Mouse (Mus musculus) megakaryocyte, embryonic 14.5 days (primary cell): ENCODE measurements around the gene Cobll1. TPM values are rescaled to one million over a fixed set of nuclear protein-coding genes. Genes with fewer than 3 reads are reported as not detected.

Source experiments
- H3K27me3 ChIP-seq: replicated peaks from 2 replicates; pipeline ENCODE3; 2012; ENCODE audit warnings: inconsistent platforms
- H3K36me3 ChIP-seq: replicated peaks from 2 replicates; pipeline ENCODE3; 2012; ENCODE audit warnings: low read length, inconsistent platforms, mixed read lengths
- H3K4me1 ChIP-seq: 2 replicates; pipeline ENCODE4 v1.6.1; 2012; ENCODE audit warnings: inconsistent platforms
- H3K4me3 ChIP-seq: replicated peaks from 2 replicates; pipeline ENCODE3; 2012; ENCODE audit warnings: moderate library complexity, mild to moderate bottlenecking, inconsistent platforms
- H3K9me3 ChIP-seq: 2 replicates; pipeline ENCODE4 v1.6.1; 2012; ENCODE audit warnings: inconsistent platforms
- FLI1 ChIP-seq: IDR thresholded peaks from 2 replicates; pipeline ENCODE4 v1.6.1; 2012; ENCODE audit warnings: low read length, inconsistent platforms, mixed read lengths
- GATA1 ChIP-seq: IDR thresholded peaks from 3 replicates; pipeline ENCODE4 v1.6.1; 2012; ENCODE audit warnings: mixed read lengths, low read length, inconsistent platforms, borderline replicate concordance
- polyA plus RNA-seq: library from polyadenylated mRNA; stranded (reverse); fragments of >175 nt; gene quantifications from 2 replicates; pipeline ENCODE4 v1.2.3, GENCODE M21; 2012; ENCODE audit warnings: low replicate concordance; ENCODE audit not compliant: insufficient read depth

The Cobll1 gene
- polyA plus RNA-seq, 1 experiment: not detected

DNA sequence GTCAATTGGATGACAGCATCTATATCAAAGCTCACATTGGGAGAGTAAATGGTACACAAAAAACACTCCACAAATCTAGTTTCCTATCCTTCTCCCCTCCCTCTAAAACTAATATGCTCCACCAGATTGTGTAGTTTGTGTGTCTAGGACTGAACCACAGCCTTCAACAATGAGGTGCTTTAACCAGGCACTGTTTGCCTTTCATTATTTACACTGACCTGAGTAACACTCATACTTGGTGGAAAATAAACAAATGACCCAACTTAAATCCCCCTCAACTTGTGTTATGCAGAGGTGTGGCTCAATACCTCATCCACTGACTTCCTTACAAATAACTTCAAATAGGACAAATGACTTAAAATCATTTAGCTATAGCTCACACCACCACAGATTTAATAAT, 155.8 kb downstream of the Cobll1 start:
- Histone ChIP-seq H3K27me3 (no peaks in the 10 kb centered on the region), H3K36me3 (no peaks in the 10 kb centered on the region), H3K9me3 (no peaks in the 10 kb centered on the region; the same call in 1 of the 2 replicates), H3K4me1 (no peaks in the 10 kb centered on the region), H3K4me3 (no peak overlapping the region)
- TF ChIP-seq GATA1: no peak

DNA sequence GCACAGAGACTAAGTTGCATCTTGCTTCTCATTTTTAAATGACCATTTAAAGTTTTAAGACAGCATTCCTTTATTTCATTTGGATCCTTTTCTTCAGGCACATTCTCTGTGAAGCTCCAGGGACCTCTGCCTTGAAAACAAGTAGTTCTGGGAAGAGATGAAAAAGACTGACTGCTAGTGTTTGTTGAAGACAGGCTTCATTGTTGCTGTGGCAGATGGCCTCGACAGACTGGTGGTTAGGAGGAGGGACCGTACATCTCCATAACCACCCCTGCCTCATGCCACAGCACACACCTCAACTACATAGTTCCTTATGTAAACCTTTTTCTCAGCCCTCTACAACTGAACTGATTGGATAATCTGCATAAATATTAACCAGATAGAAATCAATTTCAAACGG, 161.7 kb downstream of the Cobll1 start:
- H3K36me3 ChIP-seq: no peaks in the 10 kb centered on the region
- H3K27me3 ChIP-seq: no peaks in the 10 kb centered on the region
- no peaks in the 10 kb centered on the region for H3K4me1 ChIP-seq
- H3K4me3 ChIP-seq: no peak overlapping the region
- TF ChIP-seq FLI1 (no peak), GATA1 (no peak)
- no peaks in the 10 kb centered on the region for H3K9me3 ChIP-seq

DNA sequence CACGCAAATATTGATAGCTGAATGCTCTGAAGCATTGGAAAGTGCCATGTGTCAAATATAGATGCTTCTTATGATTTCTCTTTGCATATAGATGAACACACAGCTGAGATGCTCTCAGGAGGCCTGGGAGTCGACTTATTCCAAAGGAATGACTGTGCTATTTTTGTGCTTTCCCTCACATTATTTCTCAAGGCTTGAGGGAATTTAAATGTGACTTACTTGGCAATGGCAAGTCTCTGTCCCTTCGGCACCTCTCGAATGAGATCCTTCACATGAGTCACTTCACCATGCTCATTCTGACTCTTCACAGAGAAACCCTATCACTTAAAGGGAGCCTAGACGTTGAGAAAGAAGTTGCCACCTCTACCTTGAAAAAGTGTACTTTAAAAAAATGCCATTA, 163.4 kb downstream of the Cobll1 start:
- Histone ChIP-seq H3K36me3 (no peaks in the 10 kb centered on the region), H3K4me3 (no peak overlapping the region), H3K27me3 (no peaks in the 10 kb centered on the region), H3K9me3 (no peaks in the 10 kb centered on the region), H3K4me1 (no peaks in the 10 kb centered on the region)
- TF ChIP-seq GATA1 (no peak), FLI1 (no peak)

DNA sequence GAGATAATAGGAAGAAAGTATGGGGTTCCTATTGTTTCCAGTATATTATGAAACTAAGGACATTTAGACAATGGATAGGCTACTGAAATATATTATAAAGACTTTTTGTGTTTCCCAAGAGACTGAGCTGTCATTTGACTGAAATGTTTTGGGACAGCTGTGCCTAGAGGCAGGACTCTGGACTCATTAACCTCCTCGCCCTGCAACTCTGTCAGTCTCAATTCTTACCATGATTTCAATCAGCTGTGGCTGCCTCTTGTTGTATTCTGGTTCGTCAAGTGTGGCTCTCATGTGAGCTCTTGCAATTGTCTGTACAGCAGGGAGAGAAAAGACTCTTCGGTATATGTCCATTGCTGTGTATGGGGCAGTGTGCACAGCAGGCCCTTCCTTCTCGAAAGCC, 163.8 kb downstream of the Cobll1 start:
- Histone ChIP-seq H3K27me3 (no peaks in the 10 kb centered on the region), H3K36me3 (no peaks in the 10 kb centered on the region), H3K4me3 (no peak overlapping the region), H3K4me1 (no peaks in the 10 kb centered on the region), H3K9me3 (no peaks in the 10 kb centered on the region)
- TF ChIP-seq GATA1 (no peak), FLI1 (no peak)

DNA sequence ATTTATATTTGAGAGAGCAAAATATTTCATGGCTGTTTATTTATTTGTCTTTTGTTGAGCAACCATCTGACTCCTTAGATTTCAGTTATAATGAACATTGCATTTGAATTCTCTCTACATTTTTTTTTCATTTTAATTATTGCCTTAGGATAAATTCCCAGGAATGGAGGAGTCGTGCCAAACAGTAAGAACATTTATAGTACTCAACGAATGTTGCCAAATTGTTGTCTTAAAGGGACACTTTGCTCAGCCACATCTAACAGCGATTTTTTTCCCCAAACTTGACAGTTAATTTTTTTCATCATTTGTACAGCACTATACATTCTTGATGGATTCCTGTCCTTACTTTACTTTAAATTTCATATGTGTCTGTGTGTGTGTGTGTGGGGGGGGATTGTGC, 167.0 kb downstream of the Cobll1 start:
- no peaks in the 10 kb centered on the region for H3K9me3 ChIP-seq

DNA sequence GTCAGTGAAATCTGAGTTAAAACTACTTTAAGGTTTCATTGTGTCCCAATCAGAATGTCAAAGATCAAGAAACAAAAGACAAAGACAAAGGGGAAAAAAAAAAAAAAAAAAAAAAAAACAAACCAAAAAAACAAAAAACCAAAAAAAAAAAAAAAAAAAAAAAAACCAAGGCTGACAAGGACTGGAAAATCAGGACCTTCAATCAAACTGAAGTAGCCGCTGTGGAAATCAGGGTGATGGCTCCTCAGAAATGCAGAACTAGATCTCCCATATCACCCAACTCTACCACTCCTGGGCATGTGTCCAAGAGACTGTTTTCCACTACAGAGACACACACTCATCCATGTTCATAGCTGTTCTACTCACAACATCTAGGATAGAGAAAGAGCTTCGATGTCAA, 185.4 kb downstream of the Cobll1 start:
- Histone ChIP-seq H3K4me3 (no peak overlapping the region), H3K27me3 (no peaks in the 10 kb centered on the region), H3K9me3 (peaks cover 3% of the 10 kb centered on the region; the same call in 1 of the 2 replicates), H3K4me1 (no peaks in the 10 kb centered on the region), H3K36me3 (no peaks in the 10 kb centered on the region)
- TF ChIP-seq FLI1: no peak
- no peak for TF ChIP-seq GATA1

More for the DNA sequence above, 167.0 kb downstream of the Cobll1 start:
- Histone ChIP-seq H3K4me1 (no peaks in the 10 kb centered on the region), H3K27me3 (no peaks in the 10 kb centered on the region), H3K36me3 (no peaks in the 10 kb centered on the region), H3K4me3 (no peak overlapping the region)
- TF ChIP-seq GATA1 (no peak), FLI1 (no peak)

DNA sequence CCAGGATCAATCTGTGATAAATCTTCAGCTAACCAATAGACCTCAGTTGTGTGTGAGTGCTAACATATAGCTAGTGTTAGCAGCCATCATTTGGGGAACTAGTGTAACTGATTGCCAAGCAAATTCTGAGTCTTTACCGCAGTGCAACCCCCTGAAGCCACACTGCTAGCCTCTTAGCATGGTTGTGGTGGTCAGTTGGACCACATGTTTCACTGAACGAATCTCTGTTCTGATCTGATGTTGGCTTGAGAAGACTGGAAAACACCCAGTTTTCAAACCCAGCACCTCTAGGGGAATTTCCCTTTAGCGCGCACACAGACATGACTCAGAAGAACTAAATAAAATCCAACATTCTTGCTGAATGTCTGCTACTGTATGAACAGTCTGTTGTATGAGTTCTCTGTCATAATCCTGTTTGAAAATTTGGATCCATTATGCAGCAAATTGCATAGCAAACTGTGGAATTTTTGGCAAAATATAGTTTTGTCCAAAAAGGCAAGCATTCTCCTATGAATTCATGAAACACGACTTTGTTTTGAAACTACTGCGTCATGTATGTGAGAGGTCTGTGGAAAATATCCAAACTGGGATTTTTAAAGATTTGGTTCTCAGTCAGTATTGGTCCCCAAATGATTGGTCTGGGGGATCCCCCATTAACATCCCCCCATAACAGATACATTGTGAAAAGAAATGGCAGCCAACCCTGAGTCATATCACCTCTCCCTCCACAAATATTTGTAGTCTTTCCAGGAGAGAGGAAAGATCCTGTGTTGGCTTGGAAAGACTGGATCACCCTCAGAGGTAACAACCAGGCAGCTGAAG, 186.8 kb downstream of the Cobll1 start:
- H3K27me3 ChIP-seq: no peaks in the 10 kb centered on the region
- no peaks in the 10 kb centered on the region for H3K4me1 ChIP-seq
- no peak overlapping the region for H3K4me3 ChIP-seq
- peaks cover 3% of the 10 kb centered on the region; the same call in 1 of the 2 replicates for H3K9me3 ChIP-seq
- no peak for TF ChIP-seq FLI1
- no peak for TF ChIP-seq GATA1
- no peaks in the 10 kb centered on the region for H3K36me3 ChIP-seq

GRCm38 (mm10) chr2:65050776-65051175, 188.4 kb downstream of the Cobll1 start:
- Histone ChIP-seq H3K4me1 (no peaks in the 10 kb centered on the region), H3K36me3 (no peaks in the 10 kb centered on the region), H3K4me3 (no peak overlapping the region), H3K9me3 (0 out of 2 replicates have a peak, but pooled peaks cover 3% of the 10 kb centered on the region), H3K27me3 (no peaks in the 10 kb centered on the region)
- TF ChIP-seq FLI1 (no peak), GATA1 (no peak)

DNA sequence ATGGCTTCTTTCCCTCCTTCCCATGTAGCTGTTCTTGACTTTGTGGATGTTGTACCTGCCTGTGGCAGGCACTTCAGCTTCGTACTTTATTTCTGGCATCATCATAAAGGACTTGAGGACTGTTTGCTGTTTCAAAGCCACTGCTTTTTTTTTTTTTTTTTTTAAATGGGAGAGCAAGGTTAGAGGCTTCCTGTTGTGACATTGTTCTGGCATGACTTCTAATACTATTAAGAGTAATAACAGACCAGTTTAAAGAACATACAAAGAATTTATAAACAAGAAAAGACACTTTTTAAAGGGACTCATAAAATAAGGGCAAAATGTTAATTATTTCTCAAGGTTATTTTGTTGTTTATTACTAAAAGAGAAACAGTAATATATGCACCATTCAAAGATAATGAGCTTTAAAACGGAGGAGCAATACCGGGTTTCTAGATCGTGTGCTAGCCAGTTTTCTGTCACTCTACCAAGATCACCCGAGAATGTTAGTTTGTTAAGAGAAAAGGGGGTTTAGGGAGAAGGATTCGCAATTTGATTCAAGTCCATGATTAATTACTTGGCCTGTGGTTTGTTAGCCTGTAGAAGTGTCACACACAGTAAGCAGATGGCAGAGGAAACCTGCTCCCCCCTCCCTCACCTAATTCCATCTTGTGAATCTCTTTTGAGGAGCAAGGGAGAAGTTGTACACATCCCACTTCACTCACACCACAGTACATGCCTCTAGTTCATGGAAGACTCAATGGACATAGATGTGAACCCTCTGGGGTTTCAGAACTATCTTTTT, 190.8 kb downstream of the Cobll1 start:
- Histone ChIP-seq H3K4me1 (no peaks in the 10 kb centered on the region), H3K27me3 (no peaks in the 10 kb centered on the region), H3K9me3 (0 out of 2 replicates have a peak, but pooled peaks cover 6% of the 10 kb centered on the region), H3K36me3 (no peaks in the 10 kb centered on the region), H3K4me3 (no peak overlapping the region)
- TF ChIP-seq GATA1 (no peak), FLI1 (no peak)

Other genes starting within 250 kb of the Cobll1 start
- gene Grb14, start 214.4 kb downstream of the Cobll1 start, polyA plus RNA-seq: 0.03 TPM in 1 of 2 replicates, not detected in the other
- not detected in 2 replicates for gene Slc38a11, start 124.6 kb upstream of the Cobll1 start, polyA plus RNA-seq